Mouse (Mus musculus) heart, postnatal 0 days (tissue): ENCODE data around the gene AC131692.1. TPM values are rescaled to one million over a fixed set of nuclear protein-coding genes. Genes with fewer than 3 reads are reported as not detected.

Experiments used
- ATAC-seq: fragments of 200-750 bp; cut with Nextera tagmentation; 2 replicates; pipeline ENCODE4 v1.8.0; 2017; ENCODE audit warnings: low read depth, moderate number of reproducible peaks, moderate library complexity; ENCODE audit not compliant: insufficient read depth
- DNase-seq: peaks from one replicate; pipeline ENCODE4 v3.0.0-alpha.2; 2016; ENCODE audit warnings: low spot score
- H3K27ac ChIP-seq: fragments of 300-500 bp; sonication (generic); 2 replicates; pipeline ENCODE4 v1.5.1; 2014; ENCODE audit warnings: low read depth, mild to moderate bottlenecking
- H3K27me3 ChIP-seq: fragments of 300-500 bp; sonication (generic); 2 replicates; pipeline ENCODE4 v1.6.1; 2014; ENCODE audit warnings: low read length, mixed read lengths; ENCODE audit not compliant: control insufficient read depth, insufficient read depth
- H3K36me3 ChIP-seq: fragments of 300-500 bp; sonication (generic); replicated peaks from 2 replicates; pipeline ENCODE4 v1.6.1; 2014; ENCODE audit warnings: low read length, mixed read lengths; ENCODE audit not compliant: control insufficient read depth, insufficient read depth
- H3K4me1 ChIP-seq: fragments of 300-500 bp; sonication (generic); 2 replicates; pipeline ENCODE4 v1.6.1; 2014; ENCODE audit warnings: antibody characterized with exemption; ENCODE audit not compliant: control insufficient read depth, insufficient read depth
- H3K4me2 ChIP-seq: fragments of 300-500 bp; sonication (generic); 2 replicates; pipeline ENCODE4 v1.6.1; 2014; ENCODE audit warnings: low read depth, mild to moderate bottlenecking, low read length, moderate library complexity
- H3K4me3 ChIP-seq: fragments of 300-500 bp; sonication (generic); 2 replicates; pipeline ENCODE4 v1.5.1; 2014; ENCODE audit warnings: low read depth, low read length
- H3K9ac ChIP-seq: fragments of 300-500 bp; sonication (generic); replicated peaks from 2 replicates; pipeline ENCODE4 v1.6.1; 2014; ENCODE audit warnings: low read depth, low read length, mixed read lengths
- H3K9me3 ChIP-seq: fragments of 300-500 bp; sonication (generic); replicated peaks from 2 replicates; pipeline ENCODE4 v1.6.1; 2016; ENCODE audit warnings: low read length; ENCODE audit not compliant: control insufficient read depth
- CTCF ChIP-seq: IDR thresholded peaks from 2 replicates; pipeline ENCODE4 v1.5.1; 2016; ENCODE audit warnings: antibody characterized with exemption, control low read depth, low read depth
- EP300 ChIP-seq: IDR thresholded peaks from 2 replicates; pipeline ENCODE4 v1.6.1; 2016; ENCODE audit warnings: antibody characterized with exemption, low read depth
- WGBS: fragments of 180-500 bp; shearing (Covaris S2); extraction: QIAGEN DNeasy Blood & Tissue Kit; methylation state at CpG from one replicate; pipeline ENCODE4 v1.1.7; 2014; 5-methylcytosine and 5-hydroxymethylcytosine counted together
- polyA plus RNA-seq: library from polyadenylated mRNA; unstranded; fragments of >200 nt; fragmentation: Nextera tagmentation; extraction: Ambion mirVana; gene quantifications from 2 replicates; pipeline ENCODE4 v1.2.1, GENCODE M21; 2015
- total RNA-seq: library from RNA; depleted of rRNA; stranded (reverse); fragments of >200 nt; gene quantifications from 2 replicates; pipeline ENCODE4 v1.2.3, GENCODE M21; 2014; ENCODE audit warnings: low replicate concordance

Gene AC131692.1
- total and polyA plus RNA-seq, 2 experiments from 2014 or later = not detected

DNA sequence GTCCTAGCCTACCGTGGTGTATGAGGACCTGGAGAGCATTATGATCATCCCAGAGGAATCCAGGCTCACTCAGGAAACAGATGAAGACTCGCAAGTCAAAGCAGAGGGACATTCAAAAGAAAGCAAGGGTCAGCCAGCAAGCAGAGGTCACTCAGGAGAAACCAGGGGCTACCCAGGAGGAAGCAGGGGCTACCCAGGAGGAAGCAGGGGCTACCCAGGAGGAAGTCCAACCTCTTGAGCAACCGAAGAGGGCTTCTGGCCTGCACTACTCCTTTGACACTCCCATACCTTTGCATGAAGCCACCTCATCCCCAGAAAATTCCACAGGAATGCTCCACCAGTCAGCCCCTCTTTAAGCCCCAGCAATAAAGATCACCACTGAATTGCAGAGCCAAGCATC lies 3.6 kb downstream of the AC131692.1 start:
- ATAC-seq (no peak), DNase-seq (no peak)
- H3K9me3 ChIP-seq = no peaks in the 10 kb centered on the region

DNA sequence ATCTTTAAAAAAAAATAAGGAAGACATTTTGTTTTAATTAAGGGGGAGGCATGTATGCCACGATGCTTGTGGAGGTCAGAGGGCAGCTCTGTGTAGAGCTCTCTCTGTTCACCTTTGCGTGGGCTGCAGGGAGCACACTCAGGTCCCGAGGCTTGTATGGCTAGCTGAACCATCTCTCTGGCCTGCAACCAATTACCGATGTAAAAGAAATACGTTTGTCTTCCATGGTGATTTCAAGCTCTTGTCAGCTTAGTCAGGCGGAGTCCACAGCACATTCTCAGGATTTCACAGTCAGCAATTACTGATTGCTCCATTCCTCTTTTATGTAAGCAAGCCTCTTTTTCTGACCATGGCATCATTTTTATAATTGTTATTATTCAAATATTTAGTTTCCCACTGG lies 7.0 kb downstream of the AC131692.1 start:
- Histone ChIP-seq H3K27ac (no peak overlapping the region), H3K27me3 (no peaks in the 10 kb centered on the region), H3K9ac (no peak overlapping the region), H3K4me3 (no peak overlapping the region), H3K36me3 (no peaks in the 10 kb centered on the region), H3K4me2 (no peak overlapping the region), H3K4me1 (no peaks in the 10 kb centered on the region), H3K9me3 (no peaks in the 10 kb centered on the region)
- 77% methylated on average over 6 of the region's 6 CpGs for WGBS
- ATAC-seq = no peak
- TF ChIP-seq EP300 (no peak), CTCF (no peak)
- DNase-seq = no peak

More for the DNA sequence above, 3.6 kb downstream of the AC131692.1 start:
- Histone ChIP-seq H3K27me3 (no peaks in the 10 kb centered on the region), H3K4me2 (no peak overlapping the region), H3K9ac (no peak overlapping the region), H3K4me1 (no peaks in the 10 kb centered on the region), H3K36me3 (peaks cover 10% of the 10 kb centered on the region), H3K27ac (no peak overlapping the region), H3K4me3 (no peak overlapping the region)
- WGBS = 74% methylated on average over 3 of the region's 3 CpGs
- TF ChIP-seq CTCF = no peak
- no peak for TF ChIP-seq EP300

DNA sequence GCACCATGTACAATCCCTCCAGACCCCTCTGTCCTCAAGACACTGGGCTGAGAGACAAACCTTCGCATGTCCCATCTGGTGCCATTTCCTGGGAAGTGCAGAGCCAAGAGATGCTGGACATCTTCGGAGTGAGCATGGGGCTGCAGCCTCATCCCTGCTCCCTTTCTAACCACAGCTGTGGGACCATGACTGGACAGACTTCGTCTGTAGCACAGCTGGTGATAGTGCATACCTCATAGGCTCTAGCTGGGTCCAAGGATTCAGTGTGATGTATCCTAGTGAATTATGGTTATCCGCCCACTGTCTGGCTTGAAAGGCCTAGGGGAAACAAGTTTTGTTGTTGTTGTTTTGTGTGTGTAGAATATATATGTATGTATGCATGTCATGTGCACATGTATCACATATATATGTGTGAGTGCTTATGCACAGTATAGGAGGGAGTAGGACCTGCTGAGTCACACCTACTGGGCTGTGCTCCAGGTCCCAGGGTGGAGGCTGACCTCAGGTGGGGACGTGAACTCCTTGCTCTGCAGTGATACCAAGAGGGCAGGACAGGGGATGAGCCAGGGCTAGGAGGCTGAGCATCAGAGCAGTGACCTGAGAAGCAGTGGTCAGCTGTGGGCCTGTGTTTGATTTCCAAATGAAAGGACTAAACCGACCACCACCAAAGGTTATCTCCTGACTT lies 8.1 kb downstream of the AC131692.1 start:
- WGBS = 66% methylated on average over 6 of the region's 6 CpGs
- H3K27me3 ChIP-seq = no peaks in the 10 kb centered on the region
- no peak overlapping the region for H3K9ac ChIP-seq
- ATAC-seq (no peak), DNase-seq (no peak)
- TF ChIP-seq CTCF (no peak), EP300 (no peak)
- H3K36me3 ChIP-seq = no peaks in the 10 kb centered on the region
- H3K4me2 ChIP-seq = no peak overlapping the region
- no peak overlapping the region for H3K27ac ChIP-seq
- no peaks in the 10 kb centered on the region for H3K4me1 ChIP-seq
- H3K9me3 ChIP-seq = no peaks in the 10 kb centered on the region
- no peak overlapping the region for H3K4me3 ChIP-seq

DNA sequence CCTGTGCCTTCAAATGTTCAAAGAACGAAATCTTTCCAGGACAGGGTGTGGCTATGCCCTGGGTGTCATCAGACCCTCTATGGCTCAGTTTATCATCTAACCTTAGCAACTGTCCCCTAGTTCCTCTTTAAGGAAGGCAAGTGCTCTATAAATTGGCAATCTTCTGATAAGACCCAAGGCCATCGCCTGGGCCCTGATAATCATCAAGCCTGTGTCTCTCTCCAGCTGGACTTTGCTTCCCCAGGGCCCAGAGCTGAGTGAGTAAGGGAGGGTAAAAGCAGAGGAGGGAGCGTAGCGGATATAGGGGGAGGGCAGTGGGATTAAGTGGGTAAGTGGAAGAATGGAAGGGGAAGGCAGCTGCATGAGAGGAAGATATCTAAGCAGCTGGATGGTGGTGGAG lies 10.3 kb downstream of the AC131692.1 start:
- DNase-seq = no peak
- Histone ChIP-seq H3K27ac (no peak overlapping the region), H3K36me3 (no peaks in the 10 kb centered on the region), H3K4me2 (no peak overlapping the region), H3K9me3 (no peaks in the 10 kb centered on the region), H3K4me1 (no peaks in the 10 kb centered on the region), H3K9ac (no peak overlapping the region), H3K27me3 (no peaks in the 10 kb centered on the region), H3K4me3 (no peak overlapping the region)
- no peak for TF ChIP-seq EP300
- no peak for TF ChIP-seq CTCF
- ATAC-seq = no peak
- WGBS = 59% methylated on average over 4 of the region's 4 CpGs

DNA sequence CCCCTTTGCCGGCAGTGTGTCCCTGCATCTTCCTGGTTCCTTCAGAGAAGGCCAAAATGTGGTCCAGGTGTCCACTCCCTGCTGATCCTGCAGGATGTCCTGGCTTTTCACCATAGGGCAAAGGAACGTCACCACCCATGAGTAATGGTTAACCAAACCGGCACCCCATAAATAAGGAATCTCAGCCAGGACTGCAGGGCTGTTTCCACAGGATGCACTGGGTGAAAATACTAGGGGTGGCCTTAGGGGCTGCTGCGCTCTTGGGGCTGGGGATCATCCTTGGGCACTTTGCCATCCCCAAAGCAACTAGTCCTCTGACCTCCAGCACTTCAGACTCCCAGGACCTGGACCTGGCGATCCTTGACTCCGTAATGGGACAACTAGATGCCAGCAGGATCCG lies 11.4 kb downstream of the AC131692.1 start, which contains the start of gene Naaladl1:
Gene Naaladl1, plus strand, starts transcription at position 197 of the 400 bp plus-strand sequence.
- H3K4me3 ChIP-seq = no peak within 1 kb of the TSS
- no peaks in the 10 kb centered on the region for H3K4me1 ChIP-seq
- no peak within 1 kb of the TSS for H3K27ac ChIP-seq
- ATAC-seq (no peak), DNase-seq (no peak)
- TF ChIP-seq EP300 (no peak), CTCF (no peak)
- H3K36me3 ChIP-seq = no peaks in the 10 kb centered on the region
- no peaks in the 10 kb centered on the region for H3K27me3 ChIP-seq
- no peak within 1 kb of the TSS for H3K4me2 ChIP-seq
- H3K9ac ChIP-seq = no peak within 1 kb of the TSS
- H3K9me3 ChIP-seq = no peaks in the 10 kb centered on the region
- 84% methylated on average over 7 of the region's 7 CpGs for WGBS

DNA sequence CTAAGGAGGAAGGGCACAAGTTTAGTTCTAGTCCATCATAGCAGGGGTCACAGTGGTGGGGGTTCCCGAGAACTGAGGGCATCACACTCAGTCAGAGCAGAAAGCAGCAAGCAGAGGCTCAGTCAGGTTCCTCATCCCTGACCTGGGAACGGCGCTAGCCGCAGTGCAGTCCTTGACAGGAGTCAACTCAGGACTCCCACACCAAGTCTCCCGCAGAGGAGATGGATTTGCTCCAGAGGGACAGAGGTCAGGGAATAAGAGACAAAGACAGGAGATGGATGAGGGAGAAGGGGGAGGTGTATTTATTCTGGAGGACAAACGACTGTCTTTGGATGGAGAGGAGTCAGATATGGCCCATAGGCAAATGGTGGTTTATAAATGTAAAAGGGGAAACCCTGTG lies 18.9 kb downstream of the AC131692.1 start:
- H3K4me1 ChIP-seq = peaks cover 11% of the 10 kb centered on the region
- H3K27me3 ChIP-seq = no peaks in the 10 kb centered on the region
- WGBS = 50% methylated on average over 6 of the region's 6 CpGs
- no peak for ATAC-seq
- no peak overlapping the region for H3K9ac ChIP-seq
- H3K36me3 ChIP-seq = peaks cover 23% of the 10 kb centered on the region
- H3K4me3 ChIP-seq = no peak overlapping the region
- no peak for DNase-seq
- H3K4me2 ChIP-seq = no peak overlapping the region
- no peaks in the 10 kb centered on the region for H3K9me3 ChIP-seq
- H3K27ac ChIP-seq = no peak overlapping the region
- TF ChIP-seq CTCF (no peak), EP300 (no peak)
